Mouse (Mus musculus) testis, adult 2 months (tissue): ENCODE measurements around the gene Tmem9.

Source experiments
- CTCF ChIP-seq: fragments of 200-500 bp; IDR thresholded peaks from 2 replicates; pipeline ENCODE4 v1.5.1; 2012; ENCODE audit warnings: low read depth, mild to moderate bottlenecking, inconsistent platforms, low read length, moderate library complexity; ENCODE audit not compliant: control insufficient read depth, insufficient read depth, insufficient replicate concordance
- POLR2A ChIP-seq: fragments of 200-500 bp; IDR thresholded peaks from 2 replicates; pipeline ENCODE4 v1.6.1; 2012; ENCODE audit warnings: low read depth, mild to moderate bottlenecking, inconsistent platforms, low read length, moderate library complexity; ENCODE audit not compliant: control insufficient read depth

DNA sequence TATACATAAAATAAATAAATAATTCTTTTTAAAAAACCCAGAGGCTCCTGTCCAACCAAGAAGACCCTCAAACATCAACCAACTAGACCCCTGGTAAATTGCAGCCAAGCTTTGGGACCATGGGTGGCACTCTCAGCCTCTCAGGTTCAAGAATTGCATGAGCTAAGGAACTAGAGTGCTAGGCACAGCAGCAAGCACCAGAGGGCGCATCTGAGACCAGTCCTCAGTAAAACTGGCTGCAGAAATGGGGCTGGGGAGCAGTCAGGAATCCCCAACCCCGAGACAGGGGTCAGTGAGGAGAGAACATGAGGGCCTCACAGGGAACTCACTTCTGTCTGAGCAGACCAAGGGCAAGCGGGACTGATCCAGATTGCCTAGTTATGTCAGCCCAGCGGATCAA, 37.8 kb downstream of the Tmem9 start:
- no peak for TF ChIP-seq POLR2A
- TF ChIP-seq CTCF: peak; percentile 72; the same call in 1 of the 2 replicates
